Mouse (Mus musculus) adipose tissue, adult 10 weeks (tissue): ENCODE results near the gene Olfr435. TPM values are rescaled to one million over a fixed set of nuclear protein-coding genes. Genes with fewer than 3 reads are reported as not detected.

ENCODE experiments used
- polyA plus RNA-seq: library from polyadenylated mRNA; stranded (reverse); fragments of 350-450 nt; fragmentation: Illumina TruSeq; extraction: RNeasy Lipid Tissue Mini Kit (QIAGEN cat#74804); gene quantifications from one replicate; pipeline ENCODE4 v1.2.3, GENCODE M21; 2014; ENCODE audit warnings: low read depth, low replicate concordance

Gene Olfr435
- polyA plus RNA-seq = not detected

GRCm38 (mm10) chr6:43196781-43197180 is at the start of gene Olfr435:
Gene Olfr435 (plus strand): TSS chr6:43197146.

DNA sequence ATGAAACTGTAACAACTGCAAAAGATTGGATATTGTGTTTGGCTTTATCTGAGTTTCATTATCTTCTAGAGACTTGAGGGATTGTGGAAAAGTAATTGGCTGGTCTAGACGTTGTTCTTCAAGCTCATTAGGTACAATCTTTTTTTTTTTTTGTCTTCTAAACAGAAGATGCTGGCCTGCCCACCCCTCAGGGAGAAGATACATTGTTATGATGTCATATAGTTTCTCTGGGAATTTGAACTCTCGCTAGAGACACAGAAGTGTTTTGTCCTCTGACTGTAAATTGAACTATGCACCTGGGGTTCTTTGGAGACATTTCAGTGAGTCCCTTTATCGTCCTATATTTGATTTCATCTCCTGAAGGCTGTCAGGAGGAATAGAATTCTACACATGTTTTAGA is 34.0 kb upstream of the Olfr435 start, which contains the start of gene Olfr437:
Gene Olfr437 (plus strand): TSS at position 301 of the 400 bp plus-strand sequence.

GRCm38 (mm10) chr6:43171840-43172239 is 25.1 kb upstream of the Olfr435 start, which contains the start of gene Olfr13:
Gene Olfr13 (plus strand): TSS chr6:43172140.

GRCm38 (mm10) chr6:43212873-43213272 is 15.9 kb downstream of the Olfr435 start, which contains the start of gene Olfr434:
Gene Olfr434 (plus strand): TSS chr6:43213021.

GRCm38 (mm10) chr6:43231255-43231654 is 34.3 kb downstream of the Olfr435 start, which contains the start of gene Olfr47:
Gene Olfr47 (plus strand): TSS chr6:43231529.

Other genes starting within 250 kb of the Olfr435 start
- not detected for gene Olfr444, start 248.1 kb upstream of the Olfr435 start, polyA plus RNA-seq
- not detected for gene Olfr441, start 90.8 kb upstream of the Olfr435 start, polyA plus RNA-seq
- gene Olfr237-ps1, start 50.6 kb upstream of the Olfr435 start, polyA plus RNA-seq = not detected
- not detected for gene Olfr437, start 33.9 kb upstream of the Olfr435 start, polyA plus RNA-seq
- gene Olfr13, start 25.0 kb upstream of the Olfr435 start, polyA plus RNA-seq = not detected
- gene Olfr434, start 15.9 kb downstream of the Olfr435 start, polyA plus RNA-seq = not detected
- not detected for gene Olfr47, start 34.4 kb downstream of the Olfr435 start, polyA plus RNA-seq
- 32.8 TPM for gene Arhgef5, start 68.4 kb downstream of the Olfr435 start, polyA plus RNA-seq
- gene Nobox, start 112.4 kb downstream of the Olfr435 start, polyA plus RNA-seq = 0.45 TPM